Mouse (Mus musculus) kidney, adult 2 months (tissue): Measurements from ENCODE around the gene Jund.

Experiments used
- CTCF ChIP-seq: fragments of 200-500 bp; conservative IDR thresholded peaks from 2 replicates; pipeline ENCODE4 v1.5.1; 2011; ENCODE audit warnings: low read depth, mild to moderate bottlenecking, control low read depth, low read length, moderate library complexity, mixed read lengths; ENCODE audit not compliant: insufficient read depth, insufficient read length
- POLR2A ChIP-seq: fragments of 200-500 bp; IDR thresholded peaks from one replicate; pipeline ENCODE4 v1.6.1; 2011; ENCODE audit warnings: low read depth, low read length, control low read depth

DNA sequence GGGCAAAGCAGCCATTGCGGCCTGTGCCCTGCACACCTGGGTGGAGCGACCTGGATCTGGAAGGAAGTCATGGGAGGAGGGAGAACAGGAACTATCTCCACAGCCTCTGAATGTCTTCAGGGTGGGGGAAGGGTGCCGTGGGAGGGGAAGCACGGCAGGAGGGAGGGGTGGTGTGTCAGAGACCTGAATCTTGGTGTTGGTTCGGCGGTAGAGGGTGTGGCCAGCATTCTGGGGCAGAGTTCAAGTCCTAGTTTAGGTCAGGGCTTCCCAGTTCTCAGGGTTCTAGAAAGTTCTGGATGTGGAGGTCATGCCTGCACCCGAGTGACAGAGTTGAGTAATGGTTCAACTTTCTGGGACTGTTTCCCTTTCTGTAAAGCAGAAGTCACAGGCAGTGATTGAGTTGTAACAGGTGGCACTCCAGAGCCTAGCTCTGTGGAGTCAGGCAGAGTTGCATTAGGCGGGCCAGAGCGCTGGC lies 21.1 kb downstream of the Jund start:
- no peak for TF ChIP-seq CTCF
- TF ChIP-seq POLR2A: no peak
